Mouse (Mus musculus): ENCODE data around the gene Gm45623. TPM values are rescaled to one million over a fixed set of nuclear protein-coding genes. Genes with fewer than 3 reads are reported as not detected.

Gm45623 gene
- polyA plus RNA-seq, 1 experiment from 2014 or later, result not detected

DNA sequence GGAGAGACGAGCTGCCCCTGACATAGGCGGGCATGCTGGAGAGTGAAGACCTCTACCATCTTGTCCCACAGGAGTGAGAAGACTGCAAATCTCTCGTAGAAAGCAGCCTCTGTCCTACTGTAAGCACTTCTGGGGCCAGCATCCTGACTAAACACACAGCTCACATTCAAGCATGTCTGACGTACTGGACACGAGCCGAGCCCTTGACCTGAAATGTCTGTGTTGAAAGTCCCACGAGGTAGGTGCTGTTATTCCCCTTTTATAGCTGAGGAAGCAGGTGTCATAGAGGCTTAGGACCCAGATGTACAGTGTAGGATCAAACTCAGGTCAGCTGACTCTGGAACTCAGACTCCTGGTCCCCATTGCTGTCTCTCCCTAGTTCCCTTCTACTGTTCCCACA is 4.2 kb downstream of the Gm45623 start:
- Histone ChIP-seq H3K9me3 (replicated peaks) (no peaks in the 10 kb centered on the region), H3K4me3 (no peak overlapping the region), H3K27me3 (replicated peaks) (peaks cover 59% of the 10 kb centered on the region), H3K9ac (no peak overlapping the region), H3K4me1 (peaks cover 15% of the 10 kb centered on the region; the same call in 1 of the 2 replicates), H3K36me3 (no peaks in the 10 kb centered on the region; the same call in 1 of the 2 replicates), H3K27ac (no peak overlapping the region), H3K4me2 (no peak overlapping the region)
- no peak for ATAC-seq
- 67% methylated on average over 7 of the region's 7 CpGs for WGBS (ENCODE audit: insufficient replicate concordance)

- H3K9me3 ChIP-seq (replicated peaks), result no peaks in the 10 kb centered on the region
- H3K36me3 ChIP-seq, result peaks cover 5% of the 10 kb centered on the region; the same call in 1 of the 2 replicates
- ATAC-seq, result no peak
- WGBS (ENCODE audit: insufficient replicate concordance), result 53% methylated on average over 8 of the region's 8 CpGs
- 0 out of 2 replicates have a peak, but pooled peaks cover 8% of the 10 kb centered on the region for H3K4me1 ChIP-seq
- no peak overlapping the region for H3K9ac ChIP-seq
- no peak overlapping the region for H3K4me2 ChIP-seq
- H3K27me3 ChIP-seq (replicated peaks), result peaks cover 40% of the 10 kb centered on the region
- no peak overlapping the region for H3K27ac ChIP-seq
- no peak overlapping the region for H3K4me3 ChIP-seq
These were observed 6.1 kb downstream of the Gm45623 start for GRCm38 (mm10) chr13:56747554-56747953.

GRCm38 (mm10) chr13:56746739-56747532 is 6.7 kb downstream of the Gm45623 start:
- Histone ChIP-seq H3K4me2 (no peak overlapping the region), H3K27me3 (replicated peaks) (peaks cover 34% of the 10 kb centered on the region), H3K27ac (no peak overlapping the region), H3K36me3 (peaks cover 5% of the 10 kb centered on the region; the same call in 1 of the 2 replicates), H3K4me1 (0 out of 2 replicates have a peak, but pooled peaks cover 8% of the 10 kb centered on the region), H3K4me3 (no peak overlapping the region), H3K9ac (no peak overlapping the region), H3K9me3 (replicated peaks) (no peaks in the 10 kb centered on the region)
- ATAC-seq, result no peak
- WGBS (ENCODE audit: insufficient replicate concordance), result 66% methylated on average over 10 of the region's 10 CpGs

GRCm38 (mm10) chr13:56742325-56742901 is 11.2 kb downstream of the Gm45623 start:
- WGBS (ENCODE audit: insufficient replicate concordance), result 80% methylated on average over 6 of the region's 6 CpGs
- Histone ChIP-seq H3K4me1 (0 out of 2 replicates have a peak, but pooled peaks cover 3% of the 10 kb centered on the region), H3K9ac (no peak overlapping the region), H3K36me3 (peaks cover 31% of the 10 kb centered on the region), H3K9me3 (replicated peaks) (no peaks in the 10 kb centered on the region), H3K27ac (no peak overlapping the region), H3K4me2 (no peak overlapping the region), H3K4me3 (no peak overlapping the region), H3K27me3 (replicated peaks) (no peaks in the 10 kb centered on the region)
- ATAC-seq, result no peak

GRCm38 (mm10) chr13:56741691-56742090 is 11.9 kb downstream of the Gm45623 start:
- no peaks in the 10 kb centered on the region for H3K4me1 ChIP-seq
- H3K4me2 ChIP-seq, result no peak overlapping the region
- H3K27me3 ChIP-seq (replicated peaks), result no peaks in the 10 kb centered on the region
- H3K4me3 ChIP-seq, result no peak overlapping the region
- no peaks in the 10 kb centered on the region for H3K9me3 ChIP-seq (replicated peaks)
- no peak overlapping the region for H3K9ac ChIP-seq
- H3K27ac ChIP-seq, result no peak overlapping the region
- H3K36me3 ChIP-seq, result peaks cover 38% of the 10 kb centered on the region
- ATAC-seq, result no peak
- 76% methylated on average over 7 of the region's 7 CpGs for WGBS (ENCODE audit: insufficient replicate concordance)

- no peak for ATAC-seq
- whole genome bisulfite sequencing (ENCODE audit: insufficient replicate concordance), result 74% methylated on average over 6 of the region's 6 CpGs
- H3K27me3 ChIP-seq (replicated peaks), result no peaks in the 10 kb centered on the region
These were observed 13.1 kb downstream of the Gm45623 start for GRCm38 (mm10) chr13:56740496-56740895.

DNA sequence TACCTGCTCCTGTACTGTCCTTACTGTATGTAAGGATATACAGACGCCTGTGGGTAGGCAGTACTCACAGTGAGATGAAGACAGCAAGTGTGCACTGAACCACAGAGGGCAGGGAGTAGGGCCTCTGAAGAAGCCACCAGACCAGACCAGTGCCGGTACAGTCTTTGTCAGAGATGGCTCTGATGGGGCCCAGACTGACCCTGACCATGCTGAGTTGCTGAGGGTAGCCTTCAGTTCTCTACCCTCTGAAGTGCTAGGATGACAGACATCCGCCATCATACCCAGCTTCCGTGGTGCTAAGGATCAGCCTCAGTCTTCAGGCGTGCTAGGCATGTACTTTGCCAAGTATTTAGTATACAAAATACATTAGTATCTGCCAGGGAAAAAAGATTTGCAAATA is 14.1 kb downstream of the Gm45623 start:
- WGBS (ENCODE audit: insufficient replicate concordance), result 88% methylated on average over 5 of the region's 5 CpGs
- no peaks in the 10 kb centered on the region for H3K9me3 ChIP-seq (replicated peaks)
- no peaks in the 10 kb centered on the region for H3K27me3 ChIP-seq (replicated peaks)
- peaks cover 10% of the 10 kb centered on the region for H3K4me1 ChIP-seq
- peaks cover 47% of the 10 kb centered on the region for H3K36me3 ChIP-seq
- ATAC-seq, result no peak
- no peak overlapping the region for H3K4me2 ChIP-seq
- H3K9ac ChIP-seq, result no peak overlapping the region
- no peak overlapping the region for H3K4me3 ChIP-seq
- no peak overlapping the region for H3K27ac ChIP-seq

More at GRCm38 (mm10) chr13:56740496-56740895, 13.1 kb downstream of the Gm45623 start:
- no peaks in the 10 kb centered on the region for H3K9me3 ChIP-seq (replicated peaks)
- H3K27ac ChIP-seq, result no peak overlapping the region
- H3K4me1 ChIP-seq, result peaks cover 1% of the 10 kb centered on the region; the same call in 1 of the 2 replicates
- no peak overlapping the region for H3K9ac ChIP-seq
- no peak overlapping the region for H3K4me2 ChIP-seq
- peaks cover 45% of the 10 kb centered on the region for H3K36me3 ChIP-seq
- H3K4me3 ChIP-seq, result no peak overlapping the region

GRCm38 (mm10) chr13:56735212-56735875 is 18.3 kb downstream of the Gm45623 start:
- H3K4me3 ChIP-seq, result no peak overlapping the region
- peaks cover 13% of the 10 kb centered on the region for H3K4me1 ChIP-seq
- no peak overlapping the region for H3K4me2 ChIP-seq
- H3K9ac ChIP-seq, result no peak overlapping the region
- H3K9me3 ChIP-seq (replicated peaks), result no peaks in the 10 kb centered on the region
- H3K27me3 ChIP-seq (replicated peaks), result no peaks in the 10 kb centered on the region
- 53% methylated on average over 6 of the region's 6 CpGs for WGBS (ENCODE audit: insufficient replicate concordance)
- H3K36me3 ChIP-seq, result peaks cover 79% of the 10 kb centered on the region
- H3K27ac ChIP-seq, result no peak overlapping the region
- no peak for ATAC-seq

DNA sequence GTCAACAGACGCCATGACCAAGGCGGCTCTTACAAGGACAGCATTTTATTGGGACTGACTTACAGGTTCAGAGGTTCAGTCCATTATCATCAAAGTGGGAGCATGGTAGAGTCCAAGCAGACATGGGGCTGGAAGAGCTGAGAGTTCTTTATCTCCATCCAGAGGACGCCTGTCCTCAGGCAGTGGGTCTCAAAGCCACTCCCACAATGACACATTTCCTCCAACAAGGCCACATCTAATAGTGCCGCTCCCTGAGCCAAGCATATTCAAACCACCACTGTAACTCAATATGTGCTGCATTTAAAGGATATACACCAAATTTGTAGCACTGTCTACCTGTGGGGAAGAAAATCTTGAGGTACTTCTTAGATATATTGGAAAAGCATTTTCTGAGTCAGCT is 19.0 kb downstream of the Gm45623 start:
- peaks cover 13% of the 10 kb centered on the region for H3K4me1 ChIP-seq
- no peak overlapping the region for H3K4me2 ChIP-seq
- no peak overlapping the region for H3K27ac ChIP-seq
- no peaks in the 10 kb centered on the region for H3K9me3 ChIP-seq (replicated peaks)
- WGBS (ENCODE audit: insufficient replicate concordance), result 55% methylated on average over 4 of the region's 4 CpGs
- H3K36me3 ChIP-seq, result peaks cover 79% of the 10 kb centered on the region
- no peak overlapping the region for H3K4me3 ChIP-seq
- H3K9ac ChIP-seq, result no peak overlapping the region
- ATAC-seq, result no peak
- no peaks in the 10 kb centered on the region for H3K27me3 ChIP-seq (replicated peaks)

GRCm38 (mm10) chr13:56729046-56729445 is 24.6 kb downstream of the Gm45623 start:
- Histone ChIP-seq H3K4me3 (no peak overlapping the region), H3K9me3 (replicated peaks) (no peaks in the 10 kb centered on the region), H3K4me1 (no peaks in the 10 kb centered on the region), H3K27ac (no peak overlapping the region), H3K9ac (no peak overlapping the region), H3K36me3 (peaks cover 91% of the 10 kb centered on the region), H3K27me3 (replicated peaks) (no peaks in the 10 kb centered on the region), H3K4me2 (no peak overlapping the region)
- WGBS (ENCODE audit: insufficient replicate concordance), result 78% methylated on average over 7 of the region's 7 CpGs
- no peak for ATAC-seq

DNA sequence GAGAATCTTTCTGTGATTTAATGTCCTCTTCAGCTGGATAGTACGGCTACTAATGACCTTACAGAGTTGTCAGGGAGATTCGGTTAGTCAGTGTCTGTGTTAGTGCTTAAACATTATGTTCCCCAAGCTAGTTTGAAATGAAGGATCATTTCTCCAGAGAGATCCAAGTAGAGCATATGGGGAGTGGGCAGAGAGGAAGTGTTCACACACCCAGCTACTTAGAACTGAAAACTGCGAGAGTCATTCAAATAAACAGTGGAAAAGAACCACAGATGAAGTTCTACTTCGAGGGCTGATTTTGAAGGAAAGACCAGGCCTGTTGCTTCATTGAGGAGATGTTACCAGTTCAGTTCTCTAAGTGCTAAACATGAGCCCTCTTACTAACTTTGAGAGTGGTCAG is 27.1 kb downstream of the Gm45623 start:
- H3K9me3 ChIP-seq (replicated peaks), result no peaks in the 10 kb centered on the region
- H3K4me3 ChIP-seq, result no peak overlapping the region
- no peak for ATAC-seq
- peaks cover 78% of the 10 kb centered on the region for H3K36me3 ChIP-seq
- H3K9ac ChIP-seq, result no peak overlapping the region
- H3K27me3 ChIP-seq (replicated peaks), result no peaks in the 10 kb centered on the region
- no peak overlapping the region for H3K27ac ChIP-seq
- WGBS (ENCODE audit: insufficient replicate concordance), result 84% methylated on average over 4 of the region's 4 CpGs
- no peak overlapping the region for H3K4me2 ChIP-seq
- H3K4me1 ChIP-seq, result no peaks in the 10 kb centered on the region

GRCm38 (mm10) chr13:56712221-56712620 is 41.4 kb downstream of the Gm45623 start:
- 78% methylated on average over 2 of the region's 2 CpGs for WGBS (ENCODE audit: insufficient replicate concordance)
- Histone ChIP-seq H3K9me3 (replicated peaks) (no peaks in the 10 kb centered on the region), H3K36me3 (peaks cover 11% of the 10 kb centered on the region), H3K27ac (no peak overlapping the region), H3K4me3 (no peak overlapping the region), H3K4me1 (peaks cover 11% of the 10 kb centered on the region), H3K27me3 (replicated peaks) (no peaks in the 10 kb centered on the region), H3K9ac (no peak overlapping the region), H3K4me2 (no peak overlapping the region)
- ATAC-seq, result no peak
